Mouse (Mus musculus) lung, postnatal 0 days (tissue): ENCODE data around the gene Hist1h2ah. TPM values are rescaled to one million over a fixed set of nuclear protein-coding genes. Genes with fewer than 3 reads are reported as not detected.

Source experiments
- ATAC-seq: fragments of 200-750 bp; cut with Nextera tagmentation; 2 replicates; pipeline ENCODE4 v1.8.0; 2017; ENCODE audit warnings: moderate library complexity
- DNase-seq: peaks from one replicate; pipeline ENCODE4 v3.0.0-alpha.2; 2016; ENCODE audit warnings: low spot score
- H3K27ac ChIP-seq: fragments of 300-500 bp; sonication (generic); 2 replicates; pipeline ENCODE4 v1.5.1; 2014; ENCODE audit warnings: antibody characterized with exemption, mild to moderate bottlenecking, low read length, mixed read lengths
- H3K27me3 ChIP-seq: fragments of 300-500 bp; sonication (generic); replicated peaks from 2 replicates; pipeline ENCODE4 v1.6.1; 2014; ENCODE audit warnings: low read length, mixed read lengths; ENCODE audit not compliant: insufficient read depth
- H3K36me3 ChIP-seq: fragments of 300-500 bp; sonication (generic); 2 replicates; pipeline ENCODE4 v1.6.1; 2014; ENCODE audit warnings: low read length, mixed read lengths; ENCODE audit not compliant: insufficient read depth
- H3K4me1 ChIP-seq: fragments of 300-500 bp; sonication (generic); 2 replicates; pipeline ENCODE4 v1.6.1; 2014; ENCODE audit warnings: antibody characterized with exemption, low read depth, low read length, mixed read lengths; ENCODE audit not compliant: insufficient read depth
- H3K4me2 ChIP-seq: fragments of 300-500 bp; sonication (generic); replicated peaks from 2 replicates; pipeline ENCODE4 v1.6.1; 2014; ENCODE audit warnings: low read depth, mild to moderate bottlenecking, low read length, moderate library complexity, mixed read lengths
- H3K4me3 ChIP-seq: fragments of 300-500 bp; sonication (generic); 2 replicates; pipeline ENCODE4 v1.5.1; 2014; ENCODE audit warnings: low read depth, low read length
- H3K9ac ChIP-seq: fragments of 300-500 bp; sonication (generic); replicated peaks from 2 replicates; pipeline ENCODE4 v1.6.1; 2014; ENCODE audit warnings: low read depth, mild to moderate bottlenecking
- H3K9me3 ChIP-seq: fragments of 300-500 bp; sonication (generic); 2 replicates; pipeline ENCODE4 v1.6.1; 2016; ENCODE audit warnings: low read length, mixed read lengths
- CTCF ChIP-seq: IDR thresholded peaks from 2 replicates; pipeline ENCODE4 v1.5.1; 2016; ENCODE audit warnings: antibody characterized with exemption, mild to moderate bottlenecking
- EP300 ChIP-seq: IDR thresholded peaks from 2 replicates; pipeline ENCODE4 v1.6.1; 2016; ENCODE audit warnings: antibody characterized with exemption, mild to moderate bottlenecking, control low read depth
- WGBS: fragments of 180-500 bp; shearing (Covaris S2); extraction: QIAGEN DNeasy Blood & Tissue Kit; methylation state at CpG from one replicate; pipeline ENCODE4 v1.1.7; 2014; 5-methylcytosine and 5-hydroxymethylcytosine counted together
- polyA plus RNA-seq: library from polyadenylated mRNA; unstranded; fragments of >200 nt; fragmentation: Nextera tagmentation; extraction: Ambion mirVana; gene quantifications from 2 replicates; pipeline ENCODE4 v1.2.1, GENCODE M21; 2015

Hist1h2ah gene
- polyA plus RNA-seq, 1 experiment from 2014 or later, result 4.2 TPM

- Histone ChIP-seq H3K4me2 (peak overlapping the region; percentile 94), H3K9me3 (no peaks in the 10 kb centered on the region), H3K9ac (no peak overlapping the region), H3K27ac (no peak overlapping the region), H3K4me3 (peak overlapping the region; percentile 54), H3K27me3 (peaks cover 62% of the 10 kb centered on the region), H3K36me3 (no peaks in the 10 kb centered on the region), H3K4me1 (peaks cover 4% of the 10 kb centered on the region; the same call in 1 of the 2 replicates)
- TF ChIP-seq CTCF, result peak; percentile 17; the same call in 1 of the 2 replicates
- no peak for TF ChIP-seq EP300
- ATAC-seq, result peak; percentile 87
- peak; percentile 73 for DNase-seq
- 1% methylated on average over 37 of the region's 38 CpGs for WGBS
Measured at GRCm38 (mm10) chr13:22006334-22007120, 28.8 kb downstream of the Hist1h2ah start.

GRCm38 (mm10) chr13:22005605-22006333 is 29.6 kb downstream of the Hist1h2ah start:
- TF ChIP-seq CTCF (no peak; the same call in 1 of the 2 replicates), EP300 (no peak)
- Histone ChIP-seq H3K4me2 (peak overlapping the region; percentile 94), H3K9me3 (no peaks in the 10 kb centered on the region), H3K4me3 (peak overlapping the region; percentile 54), H3K4me1 (peaks cover 4% of the 10 kb centered on the region; the same call in 1 of the 2 replicates), H3K36me3 (no peaks in the 10 kb centered on the region), H3K9ac (no peak overlapping the region), H3K27me3 (peaks cover 57% of the 10 kb centered on the region), H3K27ac (no peak overlapping the region)
- peak; percentile 89 for ATAC-seq
- DNase-seq, result peak; percentile 74
- whole genome bisulfite sequencing, result under 1% methylated on average over 45 of the region's 45 CpGs

- Histone ChIP-seq H3K27me3 (peaks cover 56% of the 10 kb centered on the region), H3K9ac (no peak overlapping the region), H3K27ac (no peak overlapping the region), H3K4me2 (no peak overlapping the region), H3K4me1 (peaks cover 3% of the 10 kb centered on the region; the same call in 1 of the 2 replicates), H3K4me3 (no peak overlapping the region), H3K9me3 (no peaks in the 10 kb centered on the region), H3K36me3 (no peaks in the 10 kb centered on the region)
- DNase-seq (peak; percentile 58), ATAC-seq (peak; percentile 42; the same call in 1 of the 2 replicates)
- WGBS, result 26% methylated on average over 5 of the region's 5 CpGs
- TF ChIP-seq EP300, result no peak
Measured at GRCm38 (mm10) chr13:22001823-22002222, 33.5 kb downstream of the Hist1h2ah start.

- H3K9me3 ChIP-seq, result no peaks in the 10 kb centered on the region
- TF ChIP-seq EP300, result no peak
- TF ChIP-seq CTCF, result no peak
- WGBS, result 59% methylated on average over 2 of the region's 2 CpGs
- ATAC-seq (no peak), DNase-seq (no peak)
- H3K9ac ChIP-seq, result no peak overlapping the region
- no peaks in the 10 kb centered on the region for H3K4me1 ChIP-seq
- H3K27me3 ChIP-seq, result peaks cover 57% of the 10 kb centered on the region
- H3K36me3 ChIP-seq, result no peaks in the 10 kb centered on the region
- no peak overlapping the region for H3K4me3 ChIP-seq
- H3K4me2 ChIP-seq, result no peak overlapping the region
- H3K27ac ChIP-seq, result no peak overlapping the region
Measured at GRCm38 (mm10) chr13:22001346-22001745, 34.0 kb downstream of the Hist1h2ah start.

GRCm38 (mm10) chr13:21999147-21999546 is 36.2 kb downstream of the Hist1h2ah start:
- 47% methylated on average over 4 of the region's 4 CpGs for WGBS
- DNase-seq, result no peak
- no peak overlapping the region for H3K9ac ChIP-seq
- H3K36me3 ChIP-seq, result no peaks in the 10 kb centered on the region
- H3K4me2 ChIP-seq, result no peak overlapping the region
- H3K27me3 ChIP-seq, result peaks cover 56% of the 10 kb centered on the region
- H3K4me1 ChIP-seq, result no peaks in the 10 kb centered on the region
- no peak for TF ChIP-seq EP300
- TF ChIP-seq CTCF, result no peak
- H3K27ac ChIP-seq, result no peak overlapping the region
- no peaks in the 10 kb centered on the region for H3K9me3 ChIP-seq
- no peak overlapping the region for H3K4me3 ChIP-seq
- no peak for ATAC-seq

- Histone ChIP-seq H3K4me3 (no peak overlapping the region), H3K4me2 (no peak overlapping the region), H3K4me1 (no peaks in the 10 kb centered on the region), H3K9ac (no peak overlapping the region), H3K36me3 (no peaks in the 10 kb centered on the region), H3K27me3 (peaks cover 53% of the 10 kb centered on the region), H3K9me3 (no peaks in the 10 kb centered on the region), H3K27ac (no peak overlapping the region)
- ATAC-seq (no peak), DNase-seq (no peak)
- TF ChIP-seq CTCF (no peak), EP300 (no peak)
- 32% methylated on average over 3 of the region's 3 CpGs for WGBS
Measured at GRCm38 (mm10) chr13:21998412-21998811, 37.0 kb downstream of the Hist1h2ah start.
